22 mouse cellular contexts compared by ENCODE assay signal in the genomic region with DNA sequence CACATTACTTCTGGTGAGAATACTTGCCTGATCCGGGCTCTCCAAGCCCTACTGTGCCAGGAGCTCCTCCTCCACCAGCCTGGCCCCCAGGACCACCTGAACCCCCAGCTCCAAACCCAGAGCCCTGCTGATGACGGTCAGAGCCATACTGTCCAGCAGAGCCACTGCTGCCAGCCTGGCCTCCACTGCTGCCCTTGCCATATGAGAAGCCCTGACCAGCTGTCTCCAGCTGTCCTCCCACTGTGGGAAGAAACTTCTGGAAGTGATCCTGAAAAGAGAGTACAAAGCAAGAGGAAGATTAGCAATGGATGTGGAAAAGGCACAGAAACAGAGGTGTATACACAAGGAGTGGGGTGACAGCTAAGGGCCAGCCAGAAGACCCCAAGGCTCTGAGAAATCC. TPM values are rescaled to one million over a fixed set of nuclear protein-coding genes. Genes with fewer than 3 reads are reported as not detected.
DNase-seq lines count a peak whose midpoint lies in the region; TF ChIP-seq lines count a peak whose summit lies in the region.
"Had no signal": no experiment of that assay in that cellular context is flagged by ENCODE, and none has a peak within 500 bp of the region (broad histone marks: within the 10 kb centered on the region; RNA-seq: fewer than 3 reads in every experiment).

No protein-coding gene starts in this region.

- H3K79me2 ChIP-seq in heart, adult 2 months (replicated peaks; ENCODE audit: control insufficient read depth, insufficient read depth, low read length), result no peaks in the 10 kb centered on the region

- peaks cover 3% of the 10 kb centered on the region for H3K4me1 ChIP-seq in heart, adult 2 months (ENCODE audit: control insufficient read depth, insufficient read depth, low read length)
- peaks cover 3% of the 10 kb centered on the region; the same call in 1 of the 2 replicates for H3K4me1 ChIP-seq in testis, adult 2 months (ENCODE audit: control insufficient read depth, insufficient read depth, low read length)
- H3K4me1 ChIP-seq: hindbrain, embryonic 15.5 days; liver, embryonic 12.5 days; neural tube, embryonic 15.5 days had no signal

- H3K27ac ChIP-seq in heart, adult 2 months, result no peak overlapping the region; the same call in 1 of the 2 replicates
- peak overlapping the region; percentile 43 for H3K27ac ChIP-seq in testis, adult 2 months (ENCODE audit: control insufficient read depth, insufficient read depth, low read depth, low read length)
- H3K27ac ChIP-seq: hindbrain, embryonic 15.5 days; liver, embryonic 12.5 days; macrophage; neural tube, embryonic 15.5 days; stomach, postnatal 0 days had no signal

- TF ChIP-seq CTCF in heart, adult 2 months (IDR thresholded peaks at IDR 0.05), result no peak
- TF ChIP-seq CTCF in testis, adult 2 months (IDR thresholded peaks at IDR 0.05; ENCODE audit: control insufficient read depth, insufficient read depth, insufficient replicate concordance, low read depth, low read length), result no peak

- H3K27me3 ChIP-seq in heart, adult 2 months (ENCODE audit: control insufficient read depth, insufficient read depth, low read length), result no peaks in the 10 kb centered on the region
- no peaks in the 10 kb centered on the region for H3K27me3 ChIP-seq in testis, adult 2 months (ENCODE audit: control insufficient read depth, insufficient read depth, low read length)
- H3K27me3 ChIP-seq: hindbrain, embryonic 15.5 days; liver, embryonic 12.5 days; neural tube, embryonic 15.5 days had no signal

- intact Hi-C loops in heart, adult 2 months (cut with DNase I), result no loop called here

- TF ChIP-seq EP300 in heart, adult 2 months (IDR thresholded peaks at IDR 0.05; ENCODE audit: insufficient read depth, low read depth, low read length), result no peak

- WGBS in heart, adult 2 months, result 78% methylated on average over 2 of the region's 2 CpGs

- H3K36me3 ChIP-seq in heart, adult 2 months (ENCODE audit: control insufficient read depth, insufficient read depth, low read length), result no peaks in the 10 kb centered on the region
- no peaks in the 10 kb centered on the region for H3K36me3 ChIP-seq in testis, adult 2 months (ENCODE audit: control insufficient read depth, insufficient read depth, low read length)
- H3K36me3 ChIP-seq: hindbrain, embryonic 15.5 days; liver, embryonic 12.5 days; neural tube, embryonic 15.5 days had no signal

- DNase-seq in heart, adult 2 months, result peak; percentile 33 to 59
- DNase-seq in heart, adult 8-10 months (ENCODE audit: low spot score), result no peak
- DNase-seq in testis, postnatal 14 days (ENCODE audit: low spot score), result no peak
- DNase-seq in lung, postnatal 14 days, result peak; percentile 48
- DNase-seq in urinary bladder, adult 18-20 months (ENCODE audit: low spot score in 2 of 2), result no peak
- no peak for DNase-seq in frontal cortex, postnatal 36 days (ENCODE audit: low spot score in 2 of 2)
- DNase-seq: adrenal gland, postnatal 14 days; cerebellum, adult 18-20 months; cerebellum, postnatal 36 days; kidney, adult 18-20 months; left cerebral cortex, postnatal 4 days; right cerebral cortex, postnatal 25 days; thymus, postnatal 36 days had no signal

- H3K4me3 ChIP-seq in heart, adult 2 months, result no peak overlapping the region
- H3K4me3 ChIP-seq in testis, adult 2 months (ENCODE audit: control insufficient read depth, low read depth, low read length), result no peak overlapping the region
- H3K4me3 ChIP-seq: erythroblast, embryonic 14.5 days; hindbrain, embryonic 15.5 days; liver, embryonic 12.5 days; neural tube, embryonic 15.5 days had no signal

- H3K9ac ChIP-seq in heart, adult 2 months (ENCODE audit: low read depth, low read length), result no peak overlapping the region
- H3K9ac ChIP-seq: hindbrain, embryonic 15.5 days; liver, embryonic 12.5 days; neural tube, embryonic 15.5 days had no signal

- TF ChIP-seq POLR2A in heart, adult 2 months (IDR thresholded peaks at IDR 0.05; ENCODE audit: insufficient read depth, low read depth, low read length), result no peak
- no peak for TF ChIP-seq POLR2A in testis, adult 2 months (IDR thresholded peaks at IDR 0.05; ENCODE audit: control insufficient read depth, low read depth, low read length)

RNA-seq across cellular contexts. Expression of a gene that starts 5.3 kb away (rescaled TPM):
- under 1 TPM; 0.31 to 0.52 TPM for total RNA-seq in heart, adult 2 months (2021)
- 0.31 and 0.91 TPM in 2 replicates for polyA plus RNA-seq in heart, adult 2 months (2012; rRNA removed)
- total RNA-seq in heart, adult 8-10 months (2022), result 1 to 10 TPM; 1.1 to 1.6 (median 1.4) TPM
- polyA plus RNA-seq in testis, adult 2 months (2012; rRNA removed), result 0.28 and 0.47 TPM in 2 replicates
- total RNA-seq: adrenal gland, postnatal 14 days; left cerebral cortex, postnatal 4 days had no signal
- polyA plus RNA-seq: erythroblast, embryonic 14.5 days; forebrain, embryonic 16.5 days; hindbrain, embryonic 15.5 days; liver, embryonic 12.5 days had no signal

RNA-seq across cellular contexts. Expression of a gene that starts 10.1 kb away (rescaled TPM):
- 10 to 100 TPM; 14.1 to 16.2 TPM for total RNA-seq in heart, adult 2 months (2021)
- polyA plus RNA-seq in heart, adult 2 months (2012; rRNA removed), result 10.9 and 16.3 TPM in 2 replicates
- total RNA-seq in heart, adult 8-10 months (2022), result 10 to 100 TPM; 11.3 to 26.0 (median 18.6) TPM
- 12.9 and 14.4 TPM in 2 replicates for polyA plus RNA-seq in testis, adult 2 months (2012; rRNA removed)

RNA-seq across cellular contexts. Expression of a gene that starts 17.2 kb away (rescaled TPM):
- total RNA-seq in heart, adult 2 months (2021), result 100 to 1,000 TPM in 1 of 2 experiments, 10 to 100 TPM in 1; 96.8 to 126 TPM
- 63.4 and 67.7 TPM in 2 replicates for polyA plus RNA-seq in heart, adult 2 months (2012; rRNA removed)
- total RNA-seq in heart, adult 8-10 months (2022), result 100 to 1,000 TPM; 120 to 148 (median 126) TPM
- 0.38 and 0.60 TPM in 2 replicates for polyA plus RNA-seq in testis, adult 2 months (2012; rRNA removed)
- total RNA-seq: monocyte, adult 5-6 weeks had no signal
- polyA plus RNA-seq: erythroblast, embryonic 14.5 days; macrophage had no signal

RNA-seq across cellular contexts. Expression of a gene that starts 23.1 kb away (rescaled TPM):
- 100 to 1,000 TPM in 1 of 2 experiments, 10 to 100 TPM in 1; 98.2 to 106 TPM for total RNA-seq in heart, adult 2 months (2021)
- polyA plus RNA-seq in heart, adult 2 months (2012; rRNA removed), result 133 and 146 TPM in 2 replicates
- 100 to 1,000 TPM in 3 of 4 experiments, 10 to 100 TPM in 1; 97.9 to 110 (median 103) TPM for total RNA-seq in heart, adult 8-10 months (2022)
- 78.2 and 80.7 TPM in 2 replicates for polyA plus RNA-seq in testis, adult 2 months (2012; rRNA removed)

RNA-seq across cellular contexts. Expression of a gene that starts 43.8 kb away (rescaled TPM):
- total RNA-seq in heart, adult 2 months (2021), result 1 to 10 TPM; 5.3 to 5.9 TPM
- polyA plus RNA-seq in heart, adult 2 months (2012; rRNA removed), result 5.3 and 6.9 TPM in 2 replicates
- 1 to 10 TPM; 4.2 to 4.9 (median 4.6) TPM for total RNA-seq in heart, adult 8-10 months (2022)
- polyA plus RNA-seq in testis, adult 2 months (2012; rRNA removed), result 2.1 and 2.3 TPM in 2 replicates

Comparison
In these comparisons a context has a peak if more than half of its experiments do, and no peak if none do; other contexts are left out.
1. DNase-seq: peak in heart, adult 2 months (2 of 2) and lung, postnatal 14 days (single experiment); none in heart, adult 8-10 months (single experiment), testis, postnatal 14 days (single experiment), urinary bladder, adult 18-20 months (0 of 2) and frontal cortex, postnatal 36 days (0 of 2).